Mouse (Mus musculus) cerebellum, postnatal 36 days (tissue): ENCODE data around the gene Pik3cd.

Source experiments
- DNase-seq, 2 experiments: peaks; one replicate each; pipeline ENCODE4 v3.0.0; 2021 to 2022; ENCODE audit warnings: mixed read lengths in 2 of 2

The Pik3cd gene

GRCm38 (mm10) chr4:149723855-149724731, 21.7 kb upstream of the Pik3cd start:
- peak; percentile 91 to 94 for DNase-seq

GRCm38 (mm10) chr4:149723021-149723390, 20.6 kb upstream of the Pik3cd start:
- peak in 1 of 2 experiments; percentile 45 for DNase-seq

GRCm38 (mm10) chr4:149722104-149723020, 20.0 kb upstream of the Pik3cd start:
- peak; percentile 22 to 43 for DNase-seq

- no peak for DNase-seq
Measured at GRCm38 (mm10) chr4:149721163-149721562, 18.8 kb upstream of the Pik3cd start.

- DNase-seq, result peak; percentile 64 to 66
Measured at GRCm38 (mm10) chr4:149719686-149720085, 17.3 kb upstream of the Pik3cd start.

- no peak for DNase-seq
Measured at GRCm38 (mm10) chr4:149714542-149714941, 12.2 kb upstream of the Pik3cd start.

- DNase-seq, result peak; percentile 51 to 68
Measured at GRCm38 (mm10) chr4:149711955-149712354, 9.6 kb upstream of the Pik3cd start.

- DNase-seq, result no peak
Measured at GRCm38 (mm10) chr4:149711485-149711884, 9.1 kb upstream of the Pik3cd start.

- peak in 1 of 2 experiments; percentile 13 for DNase-seq
Measured at GRCm38 (mm10) chr4:149710510-149710909, 8.1 kb upstream of the Pik3cd start.

- DNase-seq, result no peak
Measured at GRCm38 (mm10) chr4:149705941-149706340, 3.6 kb upstream of the Pik3cd start.

GRCm38 (mm10) chr4:149705298-149705697, 2.9 kb upstream of the Pik3cd start:
- DNase-seq, result no peak

- DNase-seq, result no peak
Measured at GRCm38 (mm10) chr4:149701426-149702209, 753 bp downstream of the Pik3cd start.

- no peak for DNase-seq
Measured at GRCm38 (mm10) chr4:149699953-149700352, 2.4 kb downstream of the Pik3cd start.

GRCm38 (mm10) chr4:149698197-149698821, 4.1 kb downstream of the Pik3cd start:
- DNase-seq, result peak; percentile 38 to 53

GRCm38 (mm10) chr4:149697506-149698196, 4.7 kb downstream of the Pik3cd start:
- no peak for DNase-seq

GRCm38 (mm10) chr4:149696189-149696971, 6.0 kb downstream of the Pik3cd start:
- DNase-seq, result no peak

GRCm38 (mm10) chr4:149691368-149691767, 11.0 kb downstream of the Pik3cd start:
- no peak for DNase-seq

- no peak for DNase-seq
Measured at GRCm38 (mm10) chr4:149690828-149691280, 11.5 kb downstream of the Pik3cd start.

GRCm38 (mm10) chr4:149689822-149690700, 12.3 kb downstream of the Pik3cd start:
- DNase-seq, result no peak
